Mouse (Mus musculus): Measurements from ENCODE around the gene Zbtb20.
A peak's percentile ranks its signal among the peaks of the same experiment; 100 is the strongest.

The Zbtb20 gene

DNA sequence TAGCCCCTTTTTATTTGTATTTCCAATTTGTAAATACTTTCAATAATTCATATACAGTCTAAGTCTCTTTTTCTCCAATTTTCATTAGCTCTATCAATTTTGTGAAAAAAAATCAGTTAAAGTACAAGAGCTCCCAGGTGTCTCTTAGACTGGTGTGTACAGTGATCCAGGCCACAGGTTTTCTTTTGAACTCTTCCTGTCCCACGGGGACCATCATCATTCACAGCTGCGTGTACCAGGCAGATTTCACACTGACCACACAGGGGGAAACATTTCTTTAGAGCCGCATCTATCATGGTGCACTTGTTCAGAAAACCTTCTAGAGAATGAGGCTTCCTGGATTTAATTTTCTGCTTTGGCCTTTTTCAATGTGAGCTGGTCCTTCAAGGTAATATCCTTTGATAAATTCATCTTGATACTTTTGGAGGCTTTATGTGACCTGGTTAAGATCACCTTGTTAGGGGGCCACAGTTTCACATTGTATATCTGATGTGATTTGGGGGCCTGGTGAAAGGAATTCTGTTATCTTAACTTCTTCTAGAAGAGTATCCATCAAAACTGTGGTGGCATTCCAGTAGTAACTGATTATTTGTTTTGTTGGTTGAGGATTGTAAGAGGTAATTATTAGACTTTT is 586.2 kb downstream of the Zbtb20 start:
- no peak for DNase-seq

DNA sequence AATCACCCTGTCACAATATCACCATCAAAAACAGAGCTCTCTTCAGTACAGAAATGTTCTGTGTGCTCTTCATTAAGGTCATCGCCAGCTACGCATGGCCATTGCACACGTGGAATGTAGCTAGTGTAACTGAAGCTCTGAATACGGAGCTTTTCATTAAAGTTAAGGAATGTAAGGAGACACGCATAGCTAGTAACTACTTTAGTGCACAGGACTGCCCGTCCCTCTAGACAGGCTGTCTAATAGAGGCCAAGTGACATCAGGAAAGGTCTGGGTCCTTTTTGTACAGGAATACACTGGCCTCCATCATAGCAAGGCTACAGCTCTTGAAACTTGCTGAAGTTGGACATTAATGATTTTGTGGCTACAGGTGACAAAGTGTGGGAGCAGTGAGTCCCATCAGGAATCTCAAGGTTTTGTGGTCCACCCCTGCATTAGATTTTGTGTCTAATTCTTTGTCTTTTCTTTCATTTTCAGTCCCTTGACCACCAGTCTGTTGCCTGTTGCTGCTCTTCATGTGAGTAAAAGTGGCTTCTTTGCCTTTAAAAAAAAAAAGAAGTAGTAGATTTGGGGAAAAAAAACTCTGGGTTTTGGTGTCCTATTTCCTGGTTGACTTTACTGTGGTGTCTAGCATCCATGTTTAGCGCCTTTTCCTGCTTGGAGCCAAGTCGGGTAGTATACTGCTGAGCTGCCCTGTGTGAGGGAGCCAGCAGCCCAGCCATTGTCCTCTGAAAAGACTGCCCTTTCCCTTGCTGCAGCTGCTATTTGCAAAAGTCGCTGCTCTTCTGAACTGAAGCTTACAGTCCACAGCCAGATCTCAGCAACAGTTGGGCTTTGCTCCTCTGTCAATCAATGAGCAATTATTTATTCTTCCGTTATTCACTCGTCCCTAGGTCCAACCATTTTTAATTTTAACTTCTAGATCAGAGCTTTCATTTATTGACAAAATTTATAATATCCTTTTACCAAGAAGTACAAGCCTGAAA is 587.1 kb downstream of the Zbtb20 start:
- no peak for DNase-seq

- no peak for DNase-seq
Measured at GRCm38 (mm10) chr16:43463684-43464475, 588.2 kb downstream of the Zbtb20 start.

- peak; percentile 71 to 73 for DNase-seq
Measured at GRCm38 (mm10) chr16:43464476-43465080, 588.9 kb downstream of the Zbtb20 start.

DNA sequence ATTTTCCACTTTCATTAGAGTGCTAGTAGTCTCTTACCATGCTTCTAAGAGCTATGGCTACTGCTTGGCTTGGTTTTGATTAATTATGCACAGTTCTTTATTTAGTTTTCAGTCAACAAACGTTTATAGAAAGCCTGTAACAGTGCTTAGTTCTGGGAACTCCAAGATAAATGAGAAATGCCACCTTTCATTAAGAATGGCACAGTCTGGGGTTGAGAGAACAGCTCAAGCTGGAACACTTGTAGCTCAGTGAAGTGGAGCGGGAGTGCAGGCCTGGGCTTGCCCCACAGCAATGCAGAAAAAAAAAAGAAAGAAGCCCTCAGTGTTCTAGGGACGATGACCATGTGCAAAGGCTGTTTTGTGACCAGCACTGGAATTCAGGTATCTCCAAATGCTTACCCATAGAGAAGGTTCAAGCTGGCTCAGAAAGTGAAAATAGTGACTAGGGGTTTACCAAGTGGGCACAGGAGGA is 589.7 kb downstream of the Zbtb20 start:
- DNase-seq: no peak

DNA sequence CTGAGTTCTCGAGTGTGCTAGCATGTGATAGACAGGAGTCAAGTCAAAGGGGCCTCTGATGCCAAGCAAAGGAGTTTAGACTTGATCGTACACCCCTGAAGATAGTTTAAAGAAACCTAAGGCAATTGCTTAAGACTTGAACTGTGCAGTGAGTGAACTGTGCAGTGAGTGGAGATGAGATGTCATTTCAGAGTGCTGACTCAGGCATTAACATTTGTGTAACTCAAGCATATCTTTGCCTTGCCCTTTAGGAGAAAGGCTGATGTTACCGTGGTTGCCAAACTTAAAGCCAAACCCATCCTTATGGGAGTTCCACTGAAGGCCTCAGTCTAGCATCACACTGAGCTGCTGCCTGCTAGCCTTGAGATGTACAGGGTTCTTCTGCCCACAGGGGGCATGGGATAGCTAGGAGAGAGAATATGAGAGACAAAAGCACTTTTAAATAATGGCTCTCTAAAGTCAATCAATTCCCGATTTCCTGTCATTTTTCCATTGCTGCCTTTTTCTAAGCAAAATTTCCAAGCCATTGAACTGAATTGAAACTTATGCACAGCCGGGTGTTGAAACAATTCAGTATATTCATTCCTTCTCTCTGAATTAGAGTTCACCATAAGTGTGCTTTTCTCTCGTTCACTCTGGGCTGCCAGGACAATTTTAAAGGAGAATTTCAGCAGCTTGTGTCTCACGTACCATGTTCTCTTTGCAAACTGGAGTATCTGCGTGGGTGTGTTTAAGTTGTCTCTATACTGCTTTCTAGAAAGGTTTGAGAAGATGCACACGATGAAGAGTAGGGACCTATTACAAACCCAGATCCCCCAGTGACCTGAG is 590.5 kb downstream of the Zbtb20 start:
- no peak for DNase-seq

DNA sequence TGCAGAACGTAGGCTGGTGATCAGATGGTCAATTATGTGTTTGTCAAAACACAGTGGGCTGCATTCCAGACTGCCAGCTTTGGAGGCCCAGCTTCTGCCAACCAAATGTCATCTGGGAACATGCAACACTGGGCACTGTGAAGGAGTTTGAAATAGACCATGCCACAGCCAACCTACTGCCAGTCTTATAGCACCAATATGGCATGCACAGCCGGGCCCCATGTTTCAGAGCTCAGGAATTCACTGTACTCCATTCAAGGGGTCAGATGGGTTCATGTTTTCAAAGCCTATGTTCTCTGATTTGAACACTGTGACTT is 591.0 kb downstream of the Zbtb20 start:
- no peak for DNase-seq

- DNase-seq: no peak
Measured at GRCm38 (mm10) chr16:43471060-43471459, 595.4 kb downstream of the Zbtb20 start.

- DNase-seq: no peak
Measured at GRCm38 (mm10) chr16:43474941-43475728, 599.5 kb downstream of the Zbtb20 start.

DNA sequence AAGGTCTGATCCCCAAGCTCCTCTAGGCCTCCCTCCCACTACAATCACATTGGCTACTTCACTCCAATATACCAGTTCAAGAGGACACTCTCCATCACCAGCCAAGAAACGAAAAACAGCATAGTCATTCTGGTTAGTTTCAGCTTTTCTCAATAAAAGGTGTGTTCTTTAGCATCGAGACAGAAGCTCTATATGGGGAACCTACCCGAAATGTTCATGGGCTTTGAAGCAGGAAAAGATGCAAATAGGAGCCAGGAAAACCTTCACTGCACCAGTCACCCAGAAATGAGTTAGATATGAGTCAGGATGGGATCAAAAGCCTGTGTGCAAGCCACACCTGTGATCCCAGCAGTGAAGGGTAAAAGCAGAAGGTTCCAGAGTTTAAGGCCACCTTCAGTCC is 601.2 kb downstream of the Zbtb20 start:
- DNase-seq: no peak

GRCm38 (mm10) chr16:43478352-43478751 is 602.7 kb downstream of the Zbtb20 start:
- DNase-seq: no peak

DNA sequence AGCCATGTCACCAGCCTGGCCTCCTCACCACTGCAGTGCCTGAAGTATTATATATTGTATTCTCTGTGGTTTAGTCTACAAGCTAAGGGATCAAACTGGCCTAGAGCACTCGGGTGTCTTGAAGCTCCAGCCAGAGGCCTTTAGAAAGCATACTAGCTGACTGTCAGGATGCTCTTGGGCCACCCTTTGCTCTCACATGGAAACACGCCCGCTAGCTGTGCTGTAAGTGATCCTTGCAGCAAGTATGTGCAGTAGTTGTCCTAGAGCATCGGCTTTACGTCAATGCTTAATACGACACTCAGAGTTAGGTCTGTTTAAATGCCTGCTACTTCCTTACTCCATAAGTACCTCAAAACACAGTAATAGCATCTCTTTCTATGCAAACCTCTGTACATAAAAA is 604.9 kb downstream of the Zbtb20 start:
- no peak for DNase-seq

- no peak for DNase-seq
Measured at GRCm38 (mm10) chr16:43482125-43482524, 606.4 kb downstream of the Zbtb20 start.

- no peak for DNase-seq
Measured at GRCm38 (mm10) chr16:43482738-43483137, 607.1 kb downstream of the Zbtb20 start.

DNA sequence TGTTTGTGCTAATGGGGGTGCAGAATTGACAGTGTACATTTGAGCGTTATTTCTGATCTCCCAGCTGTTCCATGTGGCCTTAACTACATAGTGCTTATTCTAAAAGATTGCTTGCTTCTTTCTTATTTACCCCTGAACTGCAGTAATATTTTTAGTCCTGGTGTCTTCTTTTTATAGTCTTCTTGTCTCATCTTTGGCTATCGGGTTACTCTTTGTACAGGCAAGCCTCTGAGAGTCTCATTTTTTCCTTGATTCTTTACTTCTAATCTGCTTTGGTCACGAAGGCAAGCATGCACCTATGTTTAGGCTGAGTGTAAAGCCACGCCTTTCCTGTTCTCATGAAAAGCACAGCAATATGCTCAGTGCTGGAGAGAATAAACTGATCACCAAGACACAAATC is 608.7 kb downstream of the Zbtb20 start:
- no peak for DNase-seq

GRCm38 (mm10) chr16:43489362-43489761 is 613.7 kb downstream of the Zbtb20 start:
- no peak for DNase-seq

- no peak for DNase-seq
Measured at GRCm38 (mm10) chr16:43489984-43490383, 614.3 kb downstream of the Zbtb20 start.

GRCm38 (mm10) chr16:43492863-43493262 is 617.2 kb downstream of the Zbtb20 start:
- no peak for DNase-seq

DNA sequence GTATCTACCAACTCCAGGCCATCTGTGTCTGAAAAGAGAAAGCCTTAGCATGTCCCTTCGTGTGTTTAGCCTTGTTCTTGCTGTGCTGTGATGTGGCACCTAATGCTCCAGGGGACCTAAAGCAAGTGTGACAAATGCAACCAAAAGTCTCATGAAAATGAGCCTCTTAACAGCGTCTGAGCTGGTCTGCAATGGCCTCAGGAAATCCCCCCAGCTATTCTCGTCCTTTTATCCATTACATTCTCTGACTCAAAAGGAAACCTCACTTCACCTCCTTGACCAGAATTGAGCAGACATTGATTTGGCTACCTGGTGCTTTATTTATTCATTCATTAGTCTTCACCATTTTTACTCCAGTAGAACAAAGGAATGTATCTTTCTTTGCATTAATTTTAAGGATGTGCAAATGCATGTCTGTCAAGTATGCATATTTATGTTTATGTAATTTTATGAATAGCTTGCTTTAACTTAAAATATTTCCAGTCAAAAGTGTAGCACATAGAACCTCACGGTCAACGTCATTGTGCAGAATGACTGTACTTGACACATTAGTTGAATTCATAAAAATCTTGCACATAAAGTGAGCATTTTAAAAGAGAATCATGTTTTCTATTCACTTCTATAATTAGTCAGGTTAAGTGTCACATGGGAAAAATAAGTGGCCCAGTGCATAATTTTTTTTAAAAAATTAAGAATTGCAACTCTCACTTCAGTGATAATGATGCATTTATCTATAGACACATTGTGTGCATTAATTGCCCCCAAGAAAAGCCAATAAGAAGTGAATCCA is 618.1 kb downstream of the Zbtb20 start:
- DNase-seq: no peak

- no peak for DNase-seq
Measured at GRCm38 (mm10) chr16:43495175-43495818, 619.6 kb downstream of the Zbtb20 start.

Data from kidney, adult 8-10 months (tissue).